Mouse (Mus musculus): ENCODE measurements around the gene Btd. TPM values are rescaled to one million over a fixed set of nuclear protein-coding genes. Genes with fewer than 3 reads are reported as not detected.
A peak's percentile ranks its signal among the peaks of the same experiment; 100 is the strongest.
"Not testable (repeated sequence)": the region's sequence is repeated elsewhere in the genome, so short reads cannot be mapped to it uniquely, and the experiment has no call there.

Gene Btd
- polyA plus RNA-seq, 2 experiments, result 34.7 to 52.0 TPM

- no peak overlapping the region for H3K4me3 ChIP-seq (replicated peaks; ENCODE audit: low read length)
- no peak for ATAC-seq (ENCODE audit: low FRiP score, low read depth)
- TF ChIP-seq POLR2A (IDR thresholded peaks at IDR 0.05; ENCODE audit: borderline replicate concordance, extremely low read depth, insufficient read depth, insufficient read length), result no peak
Measured at GRCm38 (mm10) chr14:31597446-31597845, 43.4 kb upstream of the Btd start.

GRCm38 (mm10) chr14:31601908-31602615 lies 38.8 kb upstream of the Btd start:
- H3K4me1 ChIP-seq (ENCODE audit: control insufficient read depth, insufficient read depth, low read length), result no peaks in the 10 kb centered on the region
- H3K9me3 ChIP-seq (ENCODE audit: control insufficient read depth, low read length), result no peaks in the 10 kb centered on the region
- WGBS, result 93% methylated on average over 14 of the region's 14 CpGs
- ATAC-seq (ENCODE audit: low FRiP score, low read depth), result no peak
- DNase-seq (ENCODE audit: low spot score), result no peak
- no peak overlapping the region for H3K9ac ChIP-seq (ENCODE audit: low read depth, low read length, severe bottlenecking)
- H3K4me2 ChIP-seq (replicated peaks; ENCODE audit: low read depth, low read length, severe bottlenecking), result no peak overlapping the region
- no peaks in the 10 kb centered on the region for H3K27me3 ChIP-seq (ENCODE audit: control insufficient read depth, insufficient read depth, low read length)
- no peaks in the 10 kb centered on the region for H3K36me3 ChIP-seq (ENCODE audit: control insufficient read depth, insufficient read depth, low read length)
- H3K27ac ChIP-seq (replicated peaks; ENCODE audit: low read depth, low read length), result no peak overlapping the region
- no peak overlapping the region for H3K4me3 ChIP-seq (replicated peaks; ENCODE audit: low read length)
- TF ChIP-seq POLR2A (IDR thresholded peaks at IDR 0.05; ENCODE audit: borderline replicate concordance, extremely low read depth, insufficient read depth, insufficient read length), result no peak

More at GRCm38 (mm10) chr14:31597446-31597845, 43.4 kb upstream of the Btd start:
- DNase-seq (ENCODE audit: low spot score), result no peak
- no peaks in the 10 kb centered on the region for H3K27me3 ChIP-seq (ENCODE audit: control insufficient read depth, insufficient read depth, low read length)
- 87% methylated on average over 4 of the region's 4 CpGs for WGBS
- no peaks in the 10 kb centered on the region for H3K9me3 ChIP-seq (ENCODE audit: control insufficient read depth, low read length)
- no peak overlapping the region for H3K4me2 ChIP-seq (replicated peaks; ENCODE audit: low read depth, low read length, severe bottlenecking)
- H3K9ac ChIP-seq (ENCODE audit: low read depth, low read length, severe bottlenecking), result no peak overlapping the region
- H3K36me3 ChIP-seq (ENCODE audit: control insufficient read depth, insufficient read depth, low read length), result no peaks in the 10 kb centered on the region
- no peak overlapping the region for H3K27ac ChIP-seq (replicated peaks; ENCODE audit: low read depth, low read length)
- no peaks in the 10 kb centered on the region for H3K4me1 ChIP-seq (ENCODE audit: control insufficient read depth, insufficient read depth, low read length)

GRCm38 (mm10) chr14:31602616-31602979 lies 38.2 kb upstream of the Btd start:
- WGBS, result 85% methylated on average over 6 of the region's 6 CpGs
- not testable (repeated sequence) for H3K4me3 ChIP-seq (replicated peaks; ENCODE audit: low read length); H3K27ac ChIP-seq (replicated peaks; ENCODE audit: low read depth, low read length); H3K27me3 ChIP-seq (ENCODE audit: control insufficient read depth, insufficient read depth, low read length); H3K36me3 ChIP-seq (ENCODE audit: control insufficient read depth, insufficient read depth, low read length); H3K9me3 ChIP-seq (ENCODE audit: control insufficient read depth, low read length); ATAC-seq (ENCODE audit: low FRiP score, low read depth); H3K4me2 ChIP-seq (replicated peaks; ENCODE audit: low read depth, low read length, severe bottlenecking); H3K4me1 ChIP-seq (ENCODE audit: control insufficient read depth, insufficient read depth, low read length); H3K9ac ChIP-seq (ENCODE audit: low read depth, low read length, severe bottlenecking); DNase-seq (ENCODE audit: low spot score)

- Histone ChIP-seq H3K9me3 (ENCODE audit: control insufficient read depth, low read length) (no peaks in the 10 kb centered on the region), H3K4me2 (replicated peaks; ENCODE audit: low read depth, low read length, severe bottlenecking) (no peak overlapping the region), H3K27ac (replicated peaks; ENCODE audit: low read depth, low read length) (no peak overlapping the region), H3K4me1 (ENCODE audit: control insufficient read depth, insufficient read depth, low read length) (no peaks in the 10 kb centered on the region), H3K4me3 (replicated peaks; ENCODE audit: low read length) (no peak overlapping the region), H3K36me3 (ENCODE audit: control insufficient read depth, insufficient read depth, low read length) (no peaks in the 10 kb centered on the region), H3K27me3 (ENCODE audit: control insufficient read depth, insufficient read depth, low read length) (no peaks in the 10 kb centered on the region), H3K9ac (ENCODE audit: low read depth, low read length, severe bottlenecking) (no peak overlapping the region)
- ATAC-seq (ENCODE audit: low FRiP score, low read depth) (no peak), DNase-seq (ENCODE audit: low spot score) (peak; percentile 38)
- TF ChIP-seq POLR2A (IDR thresholded peaks at IDR 0.05; ENCODE audit: borderline replicate concordance, extremely low read depth, insufficient read depth, insufficient read length), result no peak
- WGBS, result 76% methylated on average over 5 of the region's 5 CpGs
Measured at GRCm38 (mm10) chr14:31604916-31605315, 35.9 kb upstream of the Btd start.

GRCm38 (mm10) chr14:31605514-31605913 lies 35.3 kb upstream of the Btd start:
- no peak overlapping the region for H3K4me2 ChIP-seq (replicated peaks; ENCODE audit: low read depth, low read length, severe bottlenecking)
- no peak overlapping the region for H3K27ac ChIP-seq (replicated peaks; ENCODE audit: low read depth, low read length)
- no peak overlapping the region for H3K4me3 ChIP-seq (replicated peaks; ENCODE audit: low read length)
- DNase-seq (ENCODE audit: low spot score), result no peak
- no peaks in the 10 kb centered on the region for H3K36me3 ChIP-seq (ENCODE audit: control insufficient read depth, insufficient read depth, low read length)
- no peak for TF ChIP-seq POLR2A (IDR thresholded peaks at IDR 0.05; ENCODE audit: borderline replicate concordance, extremely low read depth, insufficient read depth, insufficient read length)
- ATAC-seq (ENCODE audit: low FRiP score, low read depth), result no peak
- no peak overlapping the region for H3K9ac ChIP-seq (ENCODE audit: low read depth, low read length, severe bottlenecking)
- H3K4me1 ChIP-seq (ENCODE audit: control insufficient read depth, insufficient read depth, low read length), result no peaks in the 10 kb centered on the region
- no peaks in the 10 kb centered on the region for H3K27me3 ChIP-seq (ENCODE audit: control insufficient read depth, insufficient read depth, low read length)
- WGBS, result 57% methylated on average over 6 of the region's 6 CpGs
- no peaks in the 10 kb centered on the region for H3K9me3 ChIP-seq (ENCODE audit: control insufficient read depth, low read length)
